Mouse (Mus musculus) mature B cell (primary cell): Measurements from ENCODE around the gene Kcna7.
"Not testable (repeated sequence)": the region's sequence is repeated elsewhere in the genome, so short reads cannot be mapped to it uniquely, and the experiment has no call there.

Experiments used
- in situ Hi-C: fragments of 300-500 bp; cut with MboI; formaldehyde crosslinking; loops from 2 replicates; pipeline ENCODE4 v1.14.3; 2019

Kcna7 gene

DNA sequence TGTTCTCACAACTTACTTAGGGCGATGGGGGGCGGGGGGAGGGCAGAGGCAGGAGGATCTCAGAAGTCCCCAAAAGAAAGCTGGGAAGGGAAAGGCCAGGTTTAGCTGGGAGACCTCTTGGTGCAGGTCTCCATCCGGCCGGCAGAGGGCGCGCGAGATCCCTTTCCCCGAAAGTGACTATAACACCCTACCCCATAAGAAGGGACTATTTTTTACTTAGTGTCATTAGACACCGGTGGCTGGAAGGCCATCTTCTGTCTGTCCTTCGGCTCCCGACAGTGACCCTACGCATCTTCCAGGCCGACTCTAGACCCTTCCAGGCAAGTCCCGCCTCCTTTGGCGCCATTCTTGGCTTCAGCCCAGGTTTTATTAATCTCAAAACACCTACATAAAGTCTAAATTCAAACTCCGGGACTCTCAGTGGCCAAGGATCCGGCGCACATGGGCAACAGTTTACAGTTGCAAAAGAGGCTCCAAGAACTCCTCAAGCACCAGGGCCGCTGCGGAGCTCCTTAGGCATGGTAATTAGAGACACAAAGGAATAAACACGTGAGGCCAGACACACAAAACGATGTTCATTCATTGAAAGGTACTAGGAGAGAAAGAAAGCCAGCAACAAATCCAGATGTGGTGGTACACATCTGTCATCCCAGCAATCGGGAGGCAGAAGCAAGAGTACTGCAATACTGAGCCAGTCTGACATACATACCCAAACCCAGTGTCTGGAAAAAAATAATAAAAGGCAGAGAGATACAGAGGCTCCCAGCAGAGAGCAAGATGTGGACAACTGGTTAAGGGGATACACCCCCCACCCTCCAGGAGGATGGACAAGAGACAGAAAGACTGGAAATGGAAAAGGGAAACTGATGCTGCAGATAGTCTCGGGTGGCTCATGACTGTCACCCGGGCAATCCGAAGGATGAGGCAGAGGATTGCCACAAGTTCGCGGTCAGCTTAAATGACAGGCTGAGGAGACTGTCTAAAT is at the start of gene Kcna7:
Kcna7 (plus strand) TSS at position 563 of the 985 bp plus-strand sequence.
- in situ Hi-C loops, result no loop called here

DNA sequence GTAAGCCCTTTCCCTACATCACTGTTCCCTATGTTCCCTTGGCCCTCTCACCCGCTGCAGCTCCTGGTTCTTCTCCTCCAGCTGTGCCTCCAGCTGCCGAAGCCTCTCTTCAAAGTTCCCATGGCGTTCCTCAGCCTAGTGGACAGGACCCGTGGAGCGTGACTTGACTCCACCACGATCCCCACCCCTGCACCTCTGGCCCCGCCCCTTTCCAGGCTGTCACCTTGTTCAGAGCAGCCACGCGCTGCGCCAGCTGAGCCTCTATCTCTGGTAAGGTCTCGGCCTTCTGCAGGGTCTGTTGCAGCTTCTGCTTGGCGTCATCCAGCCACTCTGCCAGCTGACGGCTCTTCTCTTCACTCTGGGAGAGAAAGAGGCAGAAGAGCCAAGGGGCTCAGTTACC is 49.4 kb upstream of the Kcna7 start:
- in situ Hi-C loops, result no loop called here

GRCm38 (mm10) chr7:45359081-45359480 is 46.4 kb upstream of the Kcna7 start:
- in situ Hi-C loops, result not testable (repeated sequence)

DNA sequence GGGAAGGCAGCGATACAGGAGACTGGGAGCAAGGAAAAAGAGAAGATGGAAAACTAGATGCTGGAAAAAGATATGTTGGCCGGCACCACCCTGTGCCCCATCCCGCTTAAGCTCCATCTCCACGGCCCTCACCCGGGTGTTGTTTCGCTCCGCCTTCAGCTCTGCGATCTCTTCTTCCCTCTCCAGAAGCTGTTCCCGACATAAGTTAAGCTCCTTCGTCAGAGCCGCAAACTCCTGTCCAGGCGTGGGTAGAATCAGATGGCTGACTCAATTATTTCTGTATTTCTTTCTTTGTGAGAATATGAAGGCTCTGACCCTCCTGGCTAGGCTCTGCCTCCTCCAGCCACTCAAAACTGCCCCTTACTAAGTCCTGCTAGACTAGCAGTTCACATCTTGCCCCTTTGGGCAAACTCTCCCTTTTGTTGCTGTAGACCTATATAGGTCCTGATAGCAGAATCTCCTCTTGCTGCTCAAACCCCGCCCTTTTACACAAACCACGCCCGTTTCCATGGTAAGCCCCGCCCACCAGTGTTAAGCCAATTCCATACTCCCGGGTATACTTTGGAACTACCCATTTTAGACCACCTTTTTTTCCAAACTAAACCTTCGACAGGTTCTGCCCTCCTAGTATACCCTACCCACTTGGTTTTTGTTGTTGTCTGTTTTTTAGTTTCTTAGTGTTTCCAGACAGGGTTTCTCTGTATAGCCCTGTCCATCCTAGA is 44.9 kb upstream of the Kcna7 start:
- in situ Hi-C loops, result no loop called here

DNA sequence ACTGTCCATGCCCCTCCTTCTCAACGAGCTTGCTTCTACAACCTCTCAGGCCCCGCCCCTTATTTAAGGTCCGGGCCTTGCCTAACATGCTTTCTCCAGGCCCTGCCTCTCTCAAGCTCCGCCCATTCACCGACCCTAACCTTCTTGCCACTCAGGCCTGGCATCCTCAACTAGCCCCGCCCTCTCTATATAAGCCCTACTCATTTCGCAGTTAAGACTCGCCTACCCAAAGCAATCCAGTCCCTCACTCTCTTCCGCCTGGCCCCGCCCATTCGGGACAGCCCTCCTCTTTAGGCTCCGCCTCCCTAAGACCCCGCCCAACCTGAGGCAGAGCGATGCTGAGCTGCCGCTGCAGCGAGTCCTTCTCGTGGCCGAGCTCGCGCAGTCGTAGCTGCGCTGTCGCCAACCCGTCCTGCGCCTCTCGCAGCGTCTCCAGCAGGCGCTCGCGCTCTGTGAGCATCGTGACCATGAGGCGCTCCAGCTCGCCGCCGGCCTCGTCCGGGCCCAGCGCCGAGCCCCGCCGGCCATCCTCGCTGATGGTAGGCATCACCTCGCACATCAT is 44.1 kb upstream of the Kcna7 start:
- in situ Hi-C loops, result no loop called here

- in situ Hi-C loops, result no loop called here
These were observed 42.7 kb upstream of the Kcna7 start for GRCm38 (mm10) chr7:45362801-45363200.

DNA sequence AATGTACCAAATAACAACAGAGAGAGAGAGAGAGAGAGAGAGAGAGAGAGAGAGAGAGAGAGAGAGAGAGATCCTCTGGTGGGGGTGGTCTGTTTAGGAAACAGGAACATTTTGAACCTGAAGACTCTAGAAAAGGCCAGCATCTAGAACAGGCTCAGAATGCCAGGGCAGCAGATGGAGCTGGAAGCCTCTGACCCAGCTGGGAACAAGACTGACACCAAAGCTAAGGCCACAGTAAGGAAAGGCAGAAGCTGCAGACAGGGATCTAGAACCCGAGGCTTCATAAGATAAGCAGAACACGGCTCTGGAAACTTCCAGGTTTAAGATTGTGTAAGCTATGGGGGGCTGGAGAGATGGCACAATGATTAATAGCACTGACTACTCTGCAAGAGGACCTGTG is 41.5 kb upstream of the Kcna7 start:
- in situ Hi-C loops, result no loop called here

DNA sequence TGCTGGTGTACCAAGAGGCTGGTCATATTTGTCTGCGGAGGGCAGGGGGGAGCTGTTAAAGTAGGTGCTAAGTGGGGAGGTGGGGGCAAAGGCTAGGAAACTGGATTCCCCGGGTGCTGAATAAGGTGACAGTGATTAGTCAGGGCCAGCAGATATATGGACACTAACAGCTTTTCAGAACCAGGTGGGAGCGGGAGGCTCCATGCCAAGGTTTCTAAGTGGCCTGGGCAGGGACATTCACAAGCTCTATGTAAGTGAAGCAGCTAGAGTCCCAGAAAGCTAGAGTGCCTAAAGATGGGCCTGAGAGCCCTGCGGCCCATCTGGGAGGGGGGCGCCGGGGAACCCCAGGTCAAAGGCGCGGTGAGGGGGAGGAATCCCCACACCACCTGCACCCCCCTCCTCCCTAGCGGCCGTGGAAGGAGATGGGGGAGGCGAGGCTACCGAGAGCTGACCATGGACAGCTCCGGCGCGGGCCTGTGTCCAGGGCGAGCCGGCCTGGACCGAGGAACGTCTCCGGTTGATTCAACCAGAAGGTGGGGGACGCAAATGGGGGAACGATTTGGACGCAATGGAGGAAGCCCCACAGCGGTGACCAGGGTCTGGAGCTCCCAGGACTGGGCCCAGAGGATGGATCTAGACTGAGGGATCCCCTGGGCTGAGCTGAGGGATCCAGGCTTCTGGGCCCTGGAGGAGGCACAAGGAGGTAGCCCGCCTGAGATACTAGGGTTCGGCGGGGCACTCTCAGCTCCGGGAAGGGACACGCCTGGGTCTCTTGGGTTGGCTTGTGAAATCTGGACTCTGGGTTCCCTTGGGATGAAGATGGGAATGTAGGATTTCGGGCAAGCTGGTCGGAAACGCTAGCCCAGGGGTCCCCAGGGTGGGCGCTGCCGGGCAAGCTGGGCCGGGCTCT is 39.5 kb upstream of the Kcna7 start:
- in situ Hi-C loops, result no loop called here

GRCm38 (mm10) chr7:45366652-45367019 is 38.8 kb upstream of the Kcna7 start, which contains the start of gene Ppfia3:
Ppfia3 (minus strand) TSS chr7:45367019.
- in situ Hi-C loops, result no loop called here

- in situ Hi-C loops, result no loop called here
These were observed 38.2 kb upstream of the Kcna7 start for GRCm38 (mm10) chr7:45367020-45367880.

- in situ Hi-C loops, result no loop called here
These were observed 37.3 kb upstream of the Kcna7 start for GRCm38 (mm10) chr7:45368178-45368577.

DNA sequence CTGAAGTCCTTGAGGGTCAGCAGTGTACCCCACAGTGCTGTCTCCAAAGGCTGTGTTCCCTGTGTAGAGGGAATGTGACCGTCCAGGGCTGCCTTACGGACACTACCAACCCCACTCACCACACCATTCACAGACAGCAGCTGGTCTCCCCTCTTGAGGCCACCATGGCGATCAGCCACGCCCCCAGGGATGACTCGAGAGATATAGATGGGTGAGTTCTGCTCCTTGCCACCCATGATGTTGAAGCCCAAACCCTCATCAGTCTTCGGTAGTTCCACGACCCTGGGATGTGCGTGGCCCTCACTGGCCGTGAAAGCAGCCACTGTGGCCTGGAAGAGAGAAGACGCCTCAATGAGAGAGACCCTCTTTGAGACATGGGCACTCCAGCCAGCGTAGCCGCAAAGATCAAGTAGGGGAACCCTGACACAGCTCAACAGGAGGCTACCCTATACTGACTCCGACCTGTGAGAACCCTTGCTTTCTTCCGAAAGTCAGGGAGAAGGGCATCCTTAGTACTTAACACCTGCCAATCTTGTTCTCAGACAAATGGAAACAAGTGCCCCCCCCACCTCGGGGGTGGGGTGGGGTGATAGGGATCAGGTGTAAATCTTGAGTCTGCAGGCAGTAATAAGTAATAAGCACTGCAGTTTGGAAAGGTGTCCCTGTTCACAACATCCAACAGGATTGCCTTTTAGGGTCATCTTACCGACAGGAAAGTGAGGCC is 36.3 kb upstream of the Kcna7 start:
- in situ Hi-C loops, result no loop called here

DNA sequence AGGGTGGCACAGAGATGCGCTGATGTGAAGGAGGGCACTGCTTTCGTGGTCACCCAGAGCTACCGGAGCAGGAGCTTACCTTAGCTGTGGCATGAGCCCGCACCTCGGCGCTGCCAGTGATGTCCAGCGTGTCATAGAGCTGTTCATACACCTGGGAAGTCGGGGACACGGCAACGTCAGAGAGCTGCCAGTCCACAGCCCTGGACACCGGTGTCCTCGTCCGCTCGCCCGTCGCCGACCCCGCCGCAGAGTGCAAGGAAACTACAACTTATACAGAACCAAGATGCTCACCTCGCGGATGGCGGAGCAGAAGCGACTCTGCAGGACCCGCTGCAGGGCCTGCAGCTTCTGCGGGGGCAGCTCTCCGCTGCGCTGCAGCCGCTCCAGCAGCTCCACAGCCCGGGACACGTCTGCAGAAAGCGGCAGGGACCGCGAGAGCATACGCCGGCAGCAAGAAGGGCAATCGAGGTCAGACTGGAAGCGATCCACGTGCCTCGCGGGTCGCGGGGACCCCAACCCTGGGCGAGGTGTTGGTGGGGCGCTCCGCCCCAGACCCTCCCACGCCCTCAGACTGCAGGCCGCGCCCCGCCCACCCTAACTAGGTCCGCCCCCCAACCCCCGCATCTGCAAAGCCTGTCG is 35.5 kb upstream of the Kcna7 start:
- in situ Hi-C loops, result no loop called here

GRCm38 (mm10) chr7:45370475-45371311 is 34.8 kb upstream of the Kcna7 start, which contains the start of gene Lin7b:
Lin7b (minus strand) TSS chr7:45370583.
- in situ Hi-C loops, result no loop called here

DNA sequence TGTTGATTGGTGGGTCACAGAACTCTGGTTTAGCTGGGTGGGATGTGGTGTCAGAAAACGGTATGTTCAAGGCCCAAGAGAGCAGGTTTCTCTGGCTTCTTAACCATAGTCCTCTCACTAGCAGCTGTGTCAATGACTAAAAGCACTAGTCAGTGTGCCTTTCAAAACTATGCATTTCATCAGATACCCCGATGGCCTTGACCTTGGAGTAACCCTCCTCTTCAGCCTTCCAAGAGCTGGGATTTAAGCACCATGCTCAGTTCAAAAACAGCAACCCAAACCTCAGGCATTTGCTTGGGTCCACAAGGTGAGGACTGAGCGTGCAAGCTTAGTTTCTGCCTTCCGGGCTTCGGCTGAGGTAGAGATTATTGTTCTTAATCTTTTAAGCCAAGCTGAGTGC is 33.1 kb upstream of the Kcna7 start:
- in situ Hi-C loops, result no loop called here

GRCm38 (mm10) chr7:45374620-45375019 is 30.8 kb upstream of the Kcna7 start:
- in situ Hi-C loops, result no loop called here

DNA sequence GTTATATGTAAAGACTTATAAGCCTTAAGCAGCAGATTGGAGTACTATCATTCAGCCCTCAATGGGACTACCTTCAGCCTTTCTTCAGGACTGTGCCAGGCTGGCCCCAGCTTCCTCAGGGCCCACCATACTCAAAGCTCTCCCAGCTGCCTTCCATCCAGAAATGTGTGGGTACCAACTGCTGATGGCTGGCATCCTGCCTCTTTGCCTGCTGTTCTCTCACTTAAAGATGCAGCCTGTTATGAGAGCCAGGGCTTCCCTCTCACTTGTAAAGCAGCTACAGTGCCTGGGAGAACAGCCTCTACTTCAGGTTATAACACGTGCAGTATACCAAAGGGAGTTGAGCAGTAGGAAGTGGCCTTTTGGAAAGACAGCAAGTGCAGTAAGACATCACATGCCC is 29.4 kb upstream of the Kcna7 start:
- in situ Hi-C loops, result no loop called here

GRCm38 (mm10) chr7:45386077-45386476 is 19.4 kb upstream of the Kcna7 start:
- in situ Hi-C loops, result no loop called here
